Mouse (Mus musculus) layer of hippocampus, postnatal 25 days (tissue): Measurements from ENCODE around the gene Lactbl1. TPM values are rescaled to one million over a fixed set of nuclear protein-coding genes. Genes with fewer than 3 reads are reported as not detected.

Experiments
- DNase-seq, 2 experiments: peaks; one replicate each; pipeline ENCODE4 v3.0.0; 2022; ENCODE audit warnings: mixed read lengths in 2 of 2, low spot score in 1 of 2; ENCODE audit errors: extremely low spot score in 1 of 2
- total RNA-seq, 2 experiments: library from RNA; stranded (reverse); gene quantifications; 2 replicates each; pipeline ENCODE4 v1.2.3; 2021

Lactbl1 gene
- total RNA-seq, 2 experiments from 2014 or later: 0.07 to 0.16 TPM

GRCm38 (mm10) chr4:136635995-136636394, 13.6 kb downstream of the Lactbl1 start:
- no peak for DNase-seq

- no peak for DNase-seq
Observed at GRCm38 (mm10) chr4:136636511-136636910, 14.1 kb downstream of the Lactbl1 start.

- DNase-seq: no peak
Observed at GRCm38 (mm10) chr4:136636983-136637562, 14.7 kb downstream of the Lactbl1 start.

GRCm38 (mm10) chr4:136637563-136638229, 15.3 kb downstream of the Lactbl1 start:
- peak; percentile 55 to 61 for DNase-seq

- no peak for DNase-seq
Observed at GRCm38 (mm10) chr4:136638230-136638750, 15.9 kb downstream of the Lactbl1 start.

- no peak for DNase-seq
Observed at GRCm38 (mm10) chr4:136638890-136639289, 16.5 kb downstream of the Lactbl1 start.

GRCm38 (mm10) chr4:136648922-136649479, 26.6 kb downstream of the Lactbl1 start:
- DNase-seq: peak; percentile 89 to 97

- DNase-seq: peak in 1 of 2 experiments; percentile 38
Observed at GRCm38 (mm10) chr4:136649480-136650196, 27.2 kb downstream of the Lactbl1 start.

- no peak for DNase-seq
Observed at GRCm38 (mm10) chr4:136650261-136650660, 27.8 kb downstream of the Lactbl1 start.

- peak; percentile 44 to 48 for DNase-seq
Observed at GRCm38 (mm10) chr4:136651357-136651811, 29.0 kb downstream of the Lactbl1 start.

- peak in 1 of 2 experiments; percentile 19 for DNase-seq
Observed at GRCm38 (mm10) chr4:136651882-136652527, 29.6 kb downstream of the Lactbl1 start.

- DNase-seq: no peak
Observed at GRCm38 (mm10) chr4:136652528-136652910, 30.1 kb downstream of the Lactbl1 start.

- no peak for DNase-seq
Observed at GRCm38 (mm10) chr4:136653019-136653418, 30.6 kb downstream of the Lactbl1 start.

- DNase-seq: no peak
Observed at GRCm38 (mm10) chr4:136653692-136654234, 31.3 kb downstream of the Lactbl1 start.

- no peak for DNase-seq
Observed at GRCm38 (mm10) chr4:136657914-136658313, 35.5 kb downstream of the Lactbl1 start.

GRCm38 (mm10) chr4:136665068-136665467, 42.6 kb downstream of the Lactbl1 start:
- peak in 1 of 2 experiments; percentile 41 for DNase-seq

GRCm38 (mm10) chr4:136666002-136666401, 43.6 kb downstream of the Lactbl1 start:
- DNase-seq: peak in 1 of 2 experiments; percentile 42

- DNase-seq: no peak
Observed at GRCm38 (mm10) chr4:136667757-136668156, 45.3 kb downstream of the Lactbl1 start.

GRCm38 (mm10) chr4:136672335-136673090, 50.1 kb downstream of the Lactbl1 start:
- no peak for DNase-seq
